Mouse (Mus musculus): ENCODE data around the gene Tmem268. TPM values are rescaled to one million over a fixed set of nuclear protein-coding genes. Genes with fewer than 3 reads are reported as not detected.

The Tmem268 gene
- polyA plus RNA-seq, 1 experiment, result 19.5 TPM

DNA sequence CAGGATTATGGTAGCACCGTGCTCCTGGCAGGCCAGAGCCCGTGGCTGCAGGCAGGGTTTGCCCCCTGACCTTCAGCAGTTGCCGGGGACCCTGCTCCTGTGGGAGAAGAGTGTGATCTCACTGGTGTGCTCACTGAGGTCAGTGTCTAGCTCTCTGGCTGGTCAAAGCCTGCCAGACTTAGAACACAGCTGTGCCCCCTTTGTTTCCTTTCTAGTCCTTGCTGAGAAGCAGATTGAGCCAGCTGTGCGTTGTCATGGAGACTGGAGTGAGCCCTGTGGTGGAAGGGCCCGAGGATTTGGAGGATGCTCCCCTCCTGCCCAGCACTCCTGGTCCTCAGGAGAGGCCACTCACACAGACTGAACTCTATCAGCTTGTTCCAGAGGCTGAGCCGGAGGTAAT lies 21.5 kb downstream of the Tmem268 start:
- TF ChIP-seq MYOD1 (IDR thresholded peaks at IDR 0.05; ENCODE audit: control insufficient read depth, insufficient read length, low read depth) (no peak), USF1 (IDR thresholded peaks at IDR 0.05; ENCODE audit: low read depth) (no peak)

DNA sequence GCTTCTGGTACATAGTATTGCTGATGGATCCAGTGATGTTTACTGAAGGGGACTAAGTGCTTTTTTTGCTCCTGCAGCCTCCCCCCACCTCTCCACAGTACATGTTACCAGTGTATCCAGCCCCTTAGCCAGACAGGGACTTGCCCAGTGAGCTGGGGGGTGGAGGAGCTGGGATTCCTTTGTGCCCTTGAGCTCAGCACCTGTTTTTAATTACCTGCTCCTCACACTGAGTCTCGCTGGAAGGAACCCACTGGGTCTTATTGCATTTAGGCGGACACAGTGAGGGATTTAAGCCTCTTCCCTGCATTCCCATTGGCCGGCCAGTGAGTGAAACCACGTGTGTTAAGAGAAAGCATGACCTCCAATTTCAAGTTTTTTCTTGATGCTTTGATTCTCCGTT lies 24.0 kb downstream of the Tmem268 start:
- Histone ChIP-seq H3K79me3 (ENCODE audit: low read depth) (no peaks in the 10 kb centered on the region), H3K36me3 (ENCODE audit: control insufficient read depth, insufficient read depth) (peaks cover 37% of the 10 kb centered on the region), H3K79me2 (ENCODE audit: control insufficient read depth, insufficient read depth) (no peaks in the 10 kb centered on the region), H3K4me3 (ENCODE audit: insufficient read depth, poor library complexity, severe bottlenecking) (no peak overlapping the region), H3ac (ENCODE audit: control insufficient read depth, insufficient read length, low read depth) (no peak overlapping the region), H3K27me3 (ENCODE audit: control insufficient read depth, insufficient read depth, insufficient read length) (no peaks in the 10 kb centered on the region)
- TF ChIP-seq MAX (IDR thresholded peaks at IDR 0.05) (no peak), CEBPB (IDR thresholded peaks at IDR 0.05; ENCODE audit: low read depth) (no peak), USF1 (IDR thresholded peaks at IDR 0.05; ENCODE audit: low read depth) (no peak), MYOG (IDR thresholded peaks at IDR 0.05; ENCODE audit: control insufficient read depth, extremely low read depth, insufficient read length) (no peak), MYOD1 (IDR thresholded peaks at IDR 0.05; ENCODE audit: control insufficient read depth, insufficient read length, low read depth) (no peak), FOSL1 (IDR thresholded peaks at IDR 0.05; ENCODE audit: insufficient read depth, low read length, poor library complexity, severe bottlenecking) (no peak), CTCF (IDR thresholded peaks at IDR 0.05; ENCODE audit: control insufficient read depth, insufficient read depth, insufficient read length) (no peak)

More for the DNA sequence above, 21.5 kb downstream of the Tmem268 start:
- Histone ChIP-seq H3K36me3 (ENCODE audit: control insufficient read depth, insufficient read depth) (peaks cover 37% of the 10 kb centered on the region), H3ac (ENCODE audit: control insufficient read depth, insufficient read length, low read depth) (no peak overlapping the region), H3K79me3 (ENCODE audit: low read depth) (no peaks in the 10 kb centered on the region), H3K27me3 (ENCODE audit: control insufficient read depth, insufficient read depth, insufficient read length) (no peaks in the 10 kb centered on the region), H3K79me2 (ENCODE audit: control insufficient read depth, insufficient read depth) (no peaks in the 10 kb centered on the region), H3K4me3 (ENCODE audit: insufficient read depth, poor library complexity, severe bottlenecking) (no peak overlapping the region)

DNA sequence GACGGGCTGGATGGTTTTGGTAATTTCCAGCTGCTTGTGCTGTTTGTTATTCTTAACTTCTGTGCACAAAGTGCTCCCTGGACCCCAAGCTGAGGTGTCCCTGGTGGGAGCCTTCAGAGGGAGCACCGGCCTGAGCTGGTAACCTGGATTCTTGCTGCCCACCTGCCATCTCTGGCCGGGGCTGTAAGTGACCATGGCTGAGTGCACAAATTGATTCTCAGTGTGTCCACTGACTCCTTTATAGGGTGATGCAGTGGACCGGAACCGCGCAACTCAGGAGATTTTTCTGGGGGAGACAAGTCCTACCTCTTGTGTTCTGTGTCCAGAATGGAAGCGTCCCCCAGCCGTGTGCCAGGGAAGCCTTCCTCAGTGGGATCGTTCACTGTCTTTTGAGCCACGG lies 26.6 kb downstream of the Tmem268 start:
- no peak for TF ChIP-seq FOSL1 (IDR thresholded peaks at IDR 0.05; ENCODE audit: insufficient read depth, low read length, poor library complexity, severe bottlenecking)
- TF ChIP-seq CEBPB (IDR thresholded peaks at IDR 0.05; ENCODE audit: low read depth), result no peak
- TF ChIP-seq USF1 (IDR thresholded peaks at IDR 0.05; ENCODE audit: low read depth), result no peak
- TF ChIP-seq MYOD1 (IDR thresholded peaks at IDR 0.05; ENCODE audit: control insufficient read depth, insufficient read length, low read depth), result no peak
- TF ChIP-seq MAX (IDR thresholded peaks at IDR 0.05), result no peak
- TF ChIP-seq CTCF (IDR thresholded peaks at IDR 0.05; ENCODE audit: control insufficient read depth, insufficient read depth, insufficient read length), result no peak
- no peak for TF ChIP-seq MYOG (IDR thresholded peaks at IDR 0.05; ENCODE audit: control insufficient read depth, extremely low read depth, insufficient read length)
- no peaks in the 10 kb centered on the region for H3K79me3 ChIP-seq (ENCODE audit: low read depth)
- no peak overlapping the region for H3ac ChIP-seq (ENCODE audit: control insufficient read depth, insufficient read length, low read depth)
- H3K79me2 ChIP-seq (ENCODE audit: control insufficient read depth, insufficient read depth), result no peaks in the 10 kb centered on the region
- no peak overlapping the region for H3K4me3 ChIP-seq (ENCODE audit: insufficient read depth, poor library complexity, severe bottlenecking)
- H3K36me3 ChIP-seq (ENCODE audit: control insufficient read depth, insufficient read depth), result peaks cover 28% of the 10 kb centered on the region
- no peaks in the 10 kb centered on the region for H3K27me3 ChIP-seq (ENCODE audit: control insufficient read depth, insufficient read depth, insufficient read length)

DNA sequence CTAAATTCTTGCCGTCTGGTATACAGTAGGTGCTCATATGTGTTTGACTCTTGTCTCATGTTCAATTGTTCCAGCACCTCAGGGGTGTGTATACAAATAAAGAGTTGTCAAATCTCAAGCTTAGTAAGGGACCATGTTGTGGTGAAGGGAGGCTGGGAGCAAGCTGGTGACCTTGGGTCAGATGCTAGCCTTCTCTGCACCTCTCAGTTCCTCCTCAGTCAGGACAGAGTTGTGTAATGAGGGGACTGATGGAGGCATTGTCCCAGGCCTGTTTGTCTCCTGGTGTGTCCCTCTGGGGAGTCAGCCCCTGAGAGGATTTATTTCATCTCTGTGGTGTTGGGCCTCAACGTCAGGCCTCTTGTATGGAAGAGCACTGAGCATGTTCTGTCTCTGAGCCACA lies 27.7 kb downstream of the Tmem268 start:
- peaks cover 27% of the 10 kb centered on the region for H3K36me3 ChIP-seq (ENCODE audit: control insufficient read depth, insufficient read depth)
- TF ChIP-seq CEBPB (IDR thresholded peaks at IDR 0.05; ENCODE audit: low read depth) (no peak), CTCF (IDR thresholded peaks at IDR 0.05; ENCODE audit: control insufficient read depth, insufficient read depth, insufficient read length) (no peak), FOSL1 (IDR thresholded peaks at IDR 0.05; ENCODE audit: insufficient read depth, low read length, poor library complexity, severe bottlenecking) (no peak), MAX (IDR thresholded peaks at IDR 0.05) (no peak), MYOG (IDR thresholded peaks at IDR 0.05; ENCODE audit: control insufficient read depth, extremely low read depth, insufficient read length) (no peak), USF1 (IDR thresholded peaks at IDR 0.05; ENCODE audit: low read depth) (no peak), MYOD1 (IDR thresholded peaks at IDR 0.05; ENCODE audit: control insufficient read depth, insufficient read length, low read depth) (no peak)
- H3K4me3 ChIP-seq (ENCODE audit: insufficient read depth, poor library complexity, severe bottlenecking), result no peak overlapping the region

DNA sequence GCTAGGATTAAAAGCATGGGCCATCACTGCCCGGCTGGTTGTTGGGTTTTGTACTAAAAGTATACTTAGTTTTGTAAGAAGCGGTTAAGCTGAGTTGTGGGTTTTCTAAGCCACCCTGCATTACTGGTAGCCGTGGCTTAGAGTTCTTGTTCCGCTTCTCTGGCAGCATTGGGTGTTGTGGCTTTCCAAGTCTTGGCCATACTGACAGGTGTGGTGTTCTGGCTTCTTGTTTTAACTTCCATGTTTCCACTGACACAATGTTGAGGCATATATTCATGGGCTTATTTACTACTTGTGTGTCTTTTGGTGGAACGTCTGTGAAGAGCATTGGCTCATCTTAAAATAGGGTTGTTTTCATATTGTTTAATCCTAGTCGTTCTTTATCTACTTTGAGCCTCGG lies 31.4 kb downstream of the Tmem268 start:
- no peaks in the 10 kb centered on the region for H3K36me3 ChIP-seq (ENCODE audit: control insufficient read depth, insufficient read depth)
- no peaks in the 10 kb centered on the region for H3K27me3 ChIP-seq (ENCODE audit: control insufficient read depth, insufficient read depth, insufficient read length)
- no peaks in the 10 kb centered on the region for H3K79me3 ChIP-seq (ENCODE audit: low read depth)
- H3K79me2 ChIP-seq (ENCODE audit: control insufficient read depth, insufficient read depth), result no peaks in the 10 kb centered on the region
- TF ChIP-seq MYOD1 (IDR thresholded peaks at IDR 0.05; ENCODE audit: control insufficient read depth, insufficient read length, low read depth) (no peak), MAX (IDR thresholded peaks at IDR 0.05) (no peak), USF1 (IDR thresholded peaks at IDR 0.05; ENCODE audit: low read depth) (no peak), CEBPB (IDR thresholded peaks at IDR 0.05; ENCODE audit: low read depth) (no peak), CTCF (IDR thresholded peaks at IDR 0.05; ENCODE audit: control insufficient read depth, insufficient read depth, insufficient read length) (no peak), FOSL1 (IDR thresholded peaks at IDR 0.05; ENCODE audit: insufficient read depth, low read length, poor library complexity, severe bottlenecking) (no peak), MYOG (IDR thresholded peaks at IDR 0.05; ENCODE audit: control insufficient read depth, extremely low read depth, insufficient read length) (no peak)
- no peak overlapping the region for H3ac ChIP-seq (ENCODE audit: control insufficient read depth, insufficient read length, low read depth)
- H3K4me3 ChIP-seq (ENCODE audit: insufficient read depth, poor library complexity, severe bottlenecking), result no peak overlapping the region

More for the DNA sequence above, 27.7 kb downstream of the Tmem268 start:
- Histone ChIP-seq H3K27me3 (ENCODE audit: control insufficient read depth, insufficient read depth, insufficient read length) (no peaks in the 10 kb centered on the region), H3ac (ENCODE audit: control insufficient read depth, insufficient read length, low read depth) (no peak overlapping the region), H3K79me2 (ENCODE audit: control insufficient read depth, insufficient read depth) (no peaks in the 10 kb centered on the region), H3K79me3 (ENCODE audit: low read depth) (no peaks in the 10 kb centered on the region)

DNA sequence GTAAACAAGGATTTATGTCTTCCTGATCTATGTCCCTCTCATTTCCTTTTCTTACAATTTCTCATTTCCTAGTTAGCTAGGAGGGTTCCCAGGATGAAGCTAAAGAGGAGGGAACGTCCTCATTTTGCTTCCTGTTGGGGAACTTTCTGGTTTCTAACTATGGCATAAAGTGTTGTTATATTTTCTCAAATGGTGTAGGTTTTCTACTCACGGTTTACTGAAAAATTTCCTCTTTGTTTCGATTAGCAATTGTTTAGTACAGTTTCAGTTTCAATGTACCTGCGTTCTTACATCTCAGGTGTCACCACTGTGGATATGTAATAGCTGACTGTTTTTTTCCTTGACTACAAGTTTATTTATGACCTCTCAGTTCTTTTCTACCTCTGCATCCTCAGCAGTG lies 32.0 kb downstream of the Tmem268 start:
- Histone ChIP-seq H3K4me3 (ENCODE audit: insufficient read depth, poor library complexity, severe bottlenecking) (no peak overlapping the region), H3ac (ENCODE audit: control insufficient read depth, insufficient read length, low read depth) (no peak overlapping the region)
- no peak for TF ChIP-seq FOSL1 (IDR thresholded peaks at IDR 0.05; ENCODE audit: insufficient read depth, low read length, poor library complexity, severe bottlenecking)
- TF ChIP-seq CTCF (IDR thresholded peaks at IDR 0.05; ENCODE audit: control insufficient read depth, insufficient read depth, insufficient read length), result no peak
- no peak for TF ChIP-seq MYOG (IDR thresholded peaks at IDR 0.05; ENCODE audit: control insufficient read depth, extremely low read depth, insufficient read length)
- no peak for TF ChIP-seq USF1 (IDR thresholded peaks at IDR 0.05; ENCODE audit: low read depth)
- no peak for TF ChIP-seq MYOD1 (IDR thresholded peaks at IDR 0.05; ENCODE audit: control insufficient read depth, insufficient read length, low read depth)
- no peak for TF ChIP-seq MAX (IDR thresholded peaks at IDR 0.05)
- no peak for TF ChIP-seq CEBPB (IDR thresholded peaks at IDR 0.05; ENCODE audit: low read depth)

More for the DNA sequence above, 32.0 kb downstream of the Tmem268 start:
- Histone ChIP-seq H3K36me3 (ENCODE audit: control insufficient read depth, insufficient read depth) (no peaks in the 10 kb centered on the region), H3K79me2 (ENCODE audit: control insufficient read depth, insufficient read depth) (no peaks in the 10 kb centered on the region), H3K27me3 (ENCODE audit: control insufficient read depth, insufficient read depth, insufficient read length) (no peaks in the 10 kb centered on the region), H3K79me3 (ENCODE audit: low read depth) (no peaks in the 10 kb centered on the region)
